Mouse (Mus musculus): Measurements from ENCODE around the gene Adgra1. TPM values are rescaled to one million over a fixed set of nuclear protein-coding genes. Genes with fewer than 3 reads are reported as not detected.

The Adgra1 gene
- polyA plus RNA-seq, 1 experiment from 2014 or later, result 29.2 TPM

- H3K4me1 ChIP-seq (replicated peaks), result peaks cover 11% of the 10 kb centered on the region
- H3K27me3 ChIP-seq, result no peaks in the 10 kb centered on the region
- no peak for ATAC-seq (ENCODE audit: low read depth)
- H3K4me3 ChIP-seq, result no peak overlapping the region
- no peak overlapping the region for H3K27ac ChIP-seq (replicated peaks)
- no peak overlapping the region for H3K4me2 ChIP-seq
- H3K36me3 ChIP-seq, result no peaks in the 10 kb centered on the region
- 75% methylated on average over 12 of the region's 12 CpGs for WGBS
- H3K9ac ChIP-seq, result no peak overlapping the region
- H3K9me3 ChIP-seq, result no peaks in the 10 kb centered on the region
These were observed 11.5 kb upstream of the Adgra1 start for GRCm38 (mm10) chr7:139822301-139823010.

GRCm38 (mm10) chr7:139827687-139828086 lies 6.3 kb upstream of the Adgra1 start:
- ATAC-seq (ENCODE audit: low read depth), result no peak
- Histone ChIP-seq H3K36me3 (no peaks in the 10 kb centered on the region), H3K27me3 (no peaks in the 10 kb centered on the region; the same call in none of the 2 replicates), H3K9me3 (no peaks in the 10 kb centered on the region), H3K27ac (replicated peaks) (no peak overlapping the region), H3K4me3 (no peak overlapping the region), H3K9ac (no peak overlapping the region), H3K4me2 (no peak overlapping the region), H3K4me1 (replicated peaks) (peaks cover 9% of the 10 kb centered on the region)
- 13% methylated on average over 9 of the region's 9 CpGs for WGBS

GRCm38 (mm10) chr7:139833532-139833931 lies 442 bp upstream of the Adgra1 start:
- Histone ChIP-seq H3K4me2 (peak overlapping the region; percentile 62), H3K36me3 (no peaks in the 10 kb centered on the region), H3K27ac (replicated peaks) (peak overlapping the region; percentile 83), H3K27me3 (no peaks in the 10 kb centered on the region; the same call in none of the 2 replicates), H3K9me3 (no peaks in the 10 kb centered on the region), H3K4me1 (replicated peaks) (peaks cover 60% of the 10 kb centered on the region), H3K9ac (peak overlapping the region; percentile 65), H3K4me3 (peak overlapping the region; percentile 38)
- ATAC-seq (ENCODE audit: low read depth), result no peak
- WGBS, result 32% methylated on average over 5 of the region's 5 CpGs

DNA sequence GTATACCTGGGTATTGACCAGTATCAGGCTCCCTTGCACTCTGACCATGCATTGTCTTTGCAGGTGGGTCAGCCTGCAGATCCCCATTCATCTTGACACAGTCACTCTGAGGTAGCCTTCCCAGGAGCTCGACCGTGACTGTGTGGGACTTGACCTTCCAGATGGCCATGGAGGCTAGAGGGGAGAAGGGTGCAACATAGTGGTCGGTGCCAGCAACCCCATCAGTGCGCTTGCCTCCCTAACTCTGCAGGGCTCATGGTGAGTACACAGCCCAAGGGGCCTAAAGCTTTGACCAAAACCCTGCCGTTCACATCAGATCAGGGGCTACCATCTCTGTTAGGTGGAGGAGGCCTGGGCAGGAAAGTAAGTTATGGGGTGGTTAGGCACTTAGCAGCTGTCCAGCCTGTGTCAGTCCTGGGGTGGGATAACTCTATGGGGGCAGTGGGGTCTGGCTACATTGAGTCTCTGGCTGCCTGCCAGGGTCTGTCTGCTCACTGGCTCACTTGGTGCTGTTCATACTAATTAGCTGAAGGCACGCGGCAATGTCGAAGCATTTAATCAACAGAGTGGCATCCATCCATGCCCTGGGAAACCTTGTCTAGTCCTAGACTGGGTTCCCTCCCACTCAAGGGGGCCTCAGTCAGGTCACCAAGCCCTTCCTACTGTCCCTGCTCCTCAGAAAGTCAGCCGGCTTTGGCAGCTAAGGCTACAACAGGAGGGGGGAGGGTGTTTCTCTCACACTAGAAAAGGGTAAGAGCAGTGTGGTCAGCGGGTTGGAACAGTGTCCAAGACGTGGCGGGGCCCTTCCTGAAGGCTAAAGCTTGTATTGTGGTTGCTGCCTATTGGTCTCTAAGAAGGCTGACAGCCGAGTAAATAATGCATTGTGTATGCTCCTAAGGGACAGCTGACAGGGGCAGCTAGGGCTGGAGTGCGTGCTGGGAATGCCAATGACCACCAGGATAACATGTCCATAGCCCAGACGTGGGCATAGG lies 1.5 kb downstream of the Adgra1 start:
- peak overlapping the region; percentile 65 for H3K9ac ChIP-seq
- peak; percentile 59 for ATAC-seq (ENCODE audit: low read depth)
- peak overlapping the region; percentile 83 for H3K27ac ChIP-seq (replicated peaks)
- H3K4me1 ChIP-seq (replicated peaks), result peaks cover 52% of the 10 kb centered on the region
- WGBS, result 28% methylated on average over 15 of the region's 15 CpGs
- 0 out of 2 replicates have a peak, but pooled peaks cover 3% of the 10 kb centered on the region for H3K36me3 ChIP-seq
- H3K4me2 ChIP-seq, result peak overlapping the region; percentile 62
- H3K27me3 ChIP-seq, result no peaks in the 10 kb centered on the region; the same call in none of the 2 replicates
- no peaks in the 10 kb centered on the region for H3K9me3 ChIP-seq
- peak overlapping the region; percentile 38 for H3K4me3 ChIP-seq

- H3K4me3 ChIP-seq, result no peak overlapping the region
- H3K4me1 ChIP-seq (replicated peaks), result peaks cover 22% of the 10 kb centered on the region
These were observed 6.6 kb downstream of the Adgra1 start for GRCm38 (mm10) chr7:139840443-139841168.

GRCm38 (mm10) chr7:139842397-139842796 lies 8.4 kb downstream of the Adgra1 start:
- WGBS, result 74% methylated on average over 6 of the region's 6 CpGs
- no peak overlapping the region for H3K27ac ChIP-seq (replicated peaks)

More at GRCm38 (mm10) chr7:139840443-139841168, 6.6 kb downstream of the Adgra1 start:
- Histone ChIP-seq H3K9me3 (peaks cover 5% of the 10 kb centered on the region; the same call in 1 of the 2 replicates), H3K4me2 (no peak overlapping the region), H3K9ac (no peak overlapping the region), H3K27me3 (no peaks in the 10 kb centered on the region), H3K36me3 (peaks cover 19% of the 10 kb centered on the region; the same call in 1 of the 2 replicates), H3K27ac (replicated peaks) (no peak overlapping the region)
- no peak for ATAC-seq (ENCODE audit: low read depth)
- WGBS, result 91% methylated on average over 11 of the region's 11 CpGs

DNA sequence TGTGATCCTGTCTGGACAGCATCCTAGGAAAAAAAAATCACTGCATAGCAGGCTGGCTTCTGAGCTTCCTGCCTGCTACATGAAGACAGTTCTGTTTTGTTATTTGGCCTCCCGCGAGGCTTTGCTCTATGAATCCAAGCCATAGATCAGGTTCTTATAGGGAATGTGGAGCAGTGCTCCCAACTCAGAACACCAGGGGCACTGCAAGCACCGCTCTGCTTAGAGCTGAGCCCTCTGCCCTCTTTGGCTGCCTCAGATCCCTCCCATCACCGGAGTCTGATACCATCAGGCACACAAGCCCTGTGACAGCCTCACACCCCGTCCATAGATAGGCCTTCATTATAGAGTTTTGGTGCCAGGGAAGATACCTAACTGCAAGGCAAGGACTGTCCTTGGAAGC lies 9.2 kb downstream of the Adgra1 start:
- H3K9me3 ChIP-seq, result peaks cover 5% of the 10 kb centered on the region; the same call in 1 of the 2 replicates
- H3K4me3 ChIP-seq, result no peak overlapping the region
- H3K36me3 ChIP-seq, result peaks cover 19% of the 10 kb centered on the region; the same call in 1 of the 2 replicates
- 60% methylated on average over 5 of the region's 5 CpGs for WGBS
- no peaks in the 10 kb centered on the region for H3K27me3 ChIP-seq
- no peak overlapping the region for H3K4me2 ChIP-seq
- no peaks in the 10 kb centered on the region; the same call in 1 of the 2 replicates for H3K4me1 ChIP-seq (replicated peaks)
- H3K9ac ChIP-seq, result no peak overlapping the region
- no peak for ATAC-seq (ENCODE audit: low read depth)
- H3K27ac ChIP-seq (replicated peaks), result no peak overlapping the region; the same call in 1 of the 2 replicates

More at GRCm38 (mm10) chr7:139842397-139842796, 8.4 kb downstream of the Adgra1 start:
- Histone ChIP-seq H3K9ac (no peak overlapping the region), H3K9me3 (peaks cover 5% of the 10 kb centered on the region; the same call in 1 of the 2 replicates), H3K27me3 (no peaks in the 10 kb centered on the region), H3K4me2 (no peak overlapping the region), H3K4me1 (replicated peaks) (peaks cover 4% of the 10 kb centered on the region; the same call in 1 of the 2 replicates), H3K4me3 (no peak overlapping the region), H3K36me3 (peaks cover 19% of the 10 kb centered on the region; the same call in 1 of the 2 replicates)
- ATAC-seq (ENCODE audit: low read depth), result no peak

DNA sequence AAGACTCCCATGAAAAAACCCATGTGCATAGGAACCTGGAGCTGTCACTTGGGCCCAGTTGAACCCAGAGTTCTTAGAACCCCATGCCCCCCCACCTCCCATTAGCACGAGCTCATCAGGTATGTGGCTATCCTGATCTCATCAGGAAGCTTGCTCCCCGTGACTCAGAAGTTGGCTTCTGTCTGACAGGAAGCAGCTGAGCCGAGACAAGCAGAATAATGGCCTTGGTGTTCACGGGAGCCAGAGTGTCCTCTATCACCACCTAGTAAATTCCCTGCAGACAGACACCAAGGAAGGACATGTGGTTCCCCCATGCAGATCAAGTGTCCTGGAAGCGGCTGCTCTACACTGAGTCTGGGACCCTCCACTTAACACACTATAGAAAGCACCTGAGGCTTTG lies 9.8 kb downstream of the Adgra1 start:
- Histone ChIP-seq H3K36me3 (peaks cover 19% of the 10 kb centered on the region; the same call in 1 of the 2 replicates), H3K4me2 (no peak overlapping the region), H3K27ac (replicated peaks) (no peak overlapping the region), H3K9me3 (peaks cover 5% of the 10 kb centered on the region; the same call in 1 of the 2 replicates), H3K27me3 (no peaks in the 10 kb centered on the region), H3K9ac (no peak overlapping the region), H3K4me1 (replicated peaks) (peaks cover 4% of the 10 kb centered on the region; the same call in 1 of the 2 replicates), H3K4me3 (no peak overlapping the region)
- no peak for ATAC-seq (ENCODE audit: low read depth)
- WGBS, result 50% methylated on average over 5 of the region's 5 CpGs

DNA sequence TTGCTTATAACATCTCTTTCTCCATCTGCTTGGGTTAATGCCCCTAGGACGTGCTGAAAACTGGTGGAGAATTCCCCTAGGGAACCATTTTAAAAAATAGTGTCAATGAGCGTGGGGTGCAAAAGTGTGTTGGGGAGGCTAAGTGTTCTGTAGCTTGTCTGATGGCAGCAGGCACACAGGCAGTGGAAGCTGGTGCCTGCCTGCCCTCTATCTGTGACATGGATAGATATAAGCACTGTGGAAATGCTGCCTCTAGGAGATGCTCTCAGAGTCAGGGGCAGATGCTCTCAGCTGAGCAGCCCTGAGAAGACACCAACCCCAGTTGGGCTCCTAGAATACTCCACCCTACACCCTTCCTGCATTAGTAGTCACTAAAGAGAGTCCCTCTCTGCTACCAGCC lies 11.1 kb downstream of the Adgra1 start:
- H3K36me3 ChIP-seq, result peaks cover 19% of the 10 kb centered on the region; the same call in 1 of the 2 replicates
- 70% methylated on average over 2 of the region's 2 CpGs for WGBS
- peaks cover 5% of the 10 kb centered on the region; the same call in 1 of the 2 replicates for H3K9me3 ChIP-seq
- no peak overlapping the region for H3K4me3 ChIP-seq
- no peak for ATAC-seq (ENCODE audit: low read depth)
- peaks cover 17% of the 10 kb centered on the region for H3K4me1 ChIP-seq (replicated peaks)
- H3K9ac ChIP-seq, result no peak overlapping the region
- no peak overlapping the region for H3K4me2 ChIP-seq
- H3K27ac ChIP-seq (replicated peaks), result no peak overlapping the region
- H3K27me3 ChIP-seq, result no peaks in the 10 kb centered on the region

GRCm38 (mm10) chr7:139850152-139850551 lies 16.2 kb downstream of the Adgra1 start:
- H3K9ac ChIP-seq, result 0 out of 2 replicates have a peak overlapping the region, but pooled peaks have one; percentile 26

DNA sequence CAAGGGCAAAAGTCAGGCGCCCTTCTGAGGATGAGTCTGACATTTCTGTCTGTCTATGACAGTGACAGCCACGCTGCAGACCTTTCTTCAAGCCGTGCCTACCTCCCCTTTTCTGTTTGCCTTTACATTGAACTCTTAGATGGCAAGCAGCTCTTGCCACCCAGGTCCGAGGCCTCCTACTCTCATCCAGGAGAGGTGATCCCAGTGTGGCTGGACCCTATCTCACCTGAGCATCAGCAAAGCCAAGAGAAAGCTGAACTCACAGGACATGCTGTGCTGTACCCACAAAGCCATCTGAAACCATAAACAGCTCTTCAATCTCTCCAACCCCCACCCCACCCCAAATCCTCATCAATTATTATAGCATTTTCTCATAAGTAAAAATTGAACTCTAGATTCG lies 16.7 kb downstream of the Adgra1 start:
- Histone ChIP-seq H3K9ac (0 out of 2 replicates have a peak overlapping the region, but pooled peaks have one; percentile 26), H3K4me1 (replicated peaks) (peaks cover 32% of the 10 kb centered on the region), H3K27ac (replicated peaks) (peak overlapping the region; percentile 86), H3K36me3 (no peaks in the 10 kb centered on the region), H3K27me3 (no peaks in the 10 kb centered on the region), H3K4me2 (no peak overlapping the region), H3K4me3 (no peak overlapping the region), H3K9me3 (no peaks in the 10 kb centered on the region)
- ATAC-seq (ENCODE audit: low read depth), result peak; percentile 60
- WGBS, result 60% methylated on average over 5 of the region's 5 CpGs

More at GRCm38 (mm10) chr7:139850152-139850551, 16.2 kb downstream of the Adgra1 start:
- H3K4me3 ChIP-seq, result no peak overlapping the region
- no peaks in the 10 kb centered on the region for H3K36me3 ChIP-seq
- ATAC-seq (ENCODE audit: low read depth), result peak; percentile 87
- no peaks in the 10 kb centered on the region for H3K9me3 ChIP-seq
- no peak overlapping the region for H3K4me2 ChIP-seq
- 6% methylated on average over 6 of the region's 6 CpGs for WGBS
- H3K27me3 ChIP-seq, result no peaks in the 10 kb centered on the region
- peaks cover 32% of the 10 kb centered on the region for H3K4me1 ChIP-seq (replicated peaks)
- H3K27ac ChIP-seq (replicated peaks), result peak overlapping the region; percentile 86
